Mouse (Mus musculus) cortical plate, adult 2 months (tissue): Measurements from ENCODE around the gene Ptprd. TPM values are rescaled to one million over a fixed set of nuclear protein-coding genes. Genes with fewer than 3 reads are reported as not detected.

Source experiments
- H3K27ac ChIP-seq: fragments of 200-500 bp; 2 replicates; pipeline ENCODE4 v1.5.1; 2012; ENCODE audit warnings: low read length, control low read depth, inconsistent platforms; ENCODE audit not compliant: insufficient read depth
- H3K4me1 ChIP-seq: fragments of 200-500 bp; 2 replicates; pipeline ENCODE4 v1.6.1; 2011; ENCODE audit warnings: low read length; ENCODE audit not compliant: control insufficient read depth, insufficient read depth
- H3K4me3 ChIP-seq: fragments of 200-500 bp; 2 replicates; pipeline ENCODE4 v1.5.1; 2011; ENCODE audit warnings: mild to moderate bottlenecking, low read length, control low read depth; ENCODE audit not compliant: insufficient read depth
- CTCF ChIP-seq: fragments of 200-500 bp; IDR thresholded peaks from 2 replicates; pipeline ENCODE4 v1.5.1; 2011; ENCODE audit warnings: mild to moderate bottlenecking, control low read depth, low read length; ENCODE audit not compliant: insufficient read depth; ENCODE audit errors: extremely low read depth
- POLR2A ChIP-seq: fragments of 200-500 bp; IDR thresholded peaks from 2 replicates; pipeline ENCODE4 v1.6.1; 2011; ENCODE audit warnings: mild to moderate bottlenecking, low read length, control low read depth; ENCODE audit not compliant: insufficient read depth; ENCODE audit errors: extremely low read depth
- polyA plus RNA-seq: library from polyadenylated mRNA; depleted of rRNA; stranded (reverse); fragments of >200 nt; gene quantifications from 2 replicates; pipeline ENCODE4 v1.2.3, GENCODE M21; 2012

The Ptprd gene
- polyA plus RNA-seq, 1 experiment = 152 TPM

- H3K4me1 ChIP-seq = no peaks in the 10 kb centered on the region
- no peak overlapping the region for H3K27ac ChIP-seq
- TF ChIP-seq CTCF = no peak
- TF ChIP-seq POLR2A = no peak
- no peak overlapping the region for H3K4me3 ChIP-seq
These were observed 697.7 kb downstream of the Ptprd start for GRCm38 (mm10) chr4:77513914-77514628.

DNA sequence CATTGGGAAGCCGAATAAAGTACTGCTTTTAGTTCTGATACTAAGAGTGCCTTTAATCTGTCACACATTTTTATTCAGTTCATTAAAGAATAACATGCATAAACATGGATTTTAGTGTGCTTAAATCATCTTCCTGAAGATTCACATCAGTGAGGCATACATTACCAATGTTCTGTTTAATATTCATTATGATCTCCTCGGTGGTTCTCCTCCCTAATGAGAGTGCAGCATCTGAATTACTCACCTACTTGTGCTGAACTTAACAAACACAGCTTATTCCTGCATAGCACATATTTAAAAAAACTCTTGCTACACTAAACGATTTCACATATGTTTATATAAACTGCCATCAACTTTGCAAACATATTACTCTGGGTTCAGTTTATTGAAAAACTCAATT is 698.7 kb downstream of the Ptprd start:
- TF ChIP-seq POLR2A = no peak
- TF ChIP-seq CTCF = no peak
- Histone ChIP-seq H3K4me3 (no peak overlapping the region), H3K27ac (no peak overlapping the region), H3K4me1 (no peaks in the 10 kb centered on the region)

DNA sequence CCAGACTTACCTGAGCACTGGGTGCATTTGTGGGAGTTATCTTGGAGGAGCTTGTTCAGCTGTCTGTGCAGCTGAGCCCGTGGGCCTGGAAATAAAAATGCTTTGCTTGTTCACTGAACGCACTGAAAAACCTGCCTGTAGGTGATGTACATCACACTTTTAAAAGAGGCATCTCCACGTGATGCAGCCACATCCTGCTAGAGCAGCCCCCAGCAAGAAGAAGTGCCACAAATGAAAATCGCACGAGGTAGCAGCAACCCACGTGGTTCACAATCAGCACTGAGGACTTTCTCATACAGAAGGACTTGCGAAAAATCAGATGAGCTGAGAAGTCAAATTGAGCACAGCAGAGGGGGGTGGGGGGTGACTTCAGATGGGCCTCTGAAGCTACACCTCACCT is 757.7 kb downstream of the Ptprd start:
- no peak overlapping the region for H3K27ac ChIP-seq
- TF ChIP-seq CTCF = no peak
- TF ChIP-seq POLR2A = no peak

DNA sequence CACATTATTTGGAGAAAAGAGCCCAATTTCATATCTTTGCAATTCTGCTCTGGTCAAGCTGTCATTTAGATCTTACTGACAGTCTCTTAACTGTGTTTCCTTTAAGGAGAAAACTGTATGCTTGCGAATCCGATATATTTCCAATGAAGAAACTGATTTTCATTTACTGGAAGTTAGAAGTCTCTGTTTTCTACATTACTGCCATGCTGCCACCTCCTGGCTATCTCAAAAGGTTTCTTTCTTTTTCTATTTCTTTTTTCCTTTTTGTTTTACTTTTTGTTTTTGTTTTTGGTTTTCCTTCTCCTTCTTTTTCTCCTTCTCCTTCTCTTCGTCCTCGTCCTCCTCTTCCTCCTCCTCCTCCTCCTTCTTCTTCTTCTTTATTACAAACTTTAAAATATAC is 812.6 kb downstream of the Ptprd start:
- TF ChIP-seq CTCF (no peak), POLR2A (no peak)
- H3K27ac ChIP-seq = no peak overlapping the region
- no peaks in the 10 kb centered on the region for H3K4me1 ChIP-seq
- H3K4me3 ChIP-seq = no peak overlapping the region

More for the DNA sequence above, 757.7 kb downstream of the Ptprd start:
- Histone ChIP-seq H3K4me1 (peaks cover 4% of the 10 kb centered on the region; the same call in 1 of the 2 replicates), H3K4me3 (no peak overlapping the region)

DNA sequence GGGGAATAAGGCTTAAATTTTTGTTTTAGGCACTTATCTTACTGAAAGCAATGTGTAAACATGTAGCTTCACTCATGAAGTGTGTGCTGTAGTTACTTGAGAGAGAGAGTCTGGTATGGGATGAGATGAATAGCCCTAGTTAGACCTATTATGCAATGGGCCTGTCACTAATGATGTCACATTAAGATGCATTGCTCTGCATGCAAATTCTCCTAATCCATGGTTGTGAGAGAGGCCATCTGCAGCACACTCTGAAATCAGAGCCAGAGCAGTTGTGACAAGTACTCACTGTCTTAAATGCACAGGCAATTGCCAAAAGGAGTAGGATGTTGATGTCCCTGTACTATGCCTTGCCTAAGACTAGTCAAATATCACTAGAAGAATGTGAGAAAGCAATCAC is 850.0 kb downstream of the Ptprd start:
- Histone ChIP-seq H3K27ac (no peak overlapping the region), H3K4me1 (no peaks in the 10 kb centered on the region), H3K4me3 (no peak overlapping the region)
- TF ChIP-seq POLR2A (no peak), CTCF (no peak)

- Histone ChIP-seq H3K4me3 (no peak overlapping the region), H3K27ac (no peak overlapping the region)
- TF ChIP-seq CTCF = no peak
- no peak for TF ChIP-seq POLR2A
These were observed 884.6 kb downstream of the Ptprd start for GRCm38 (mm10) chr4:77327198-77327597.

DNA sequence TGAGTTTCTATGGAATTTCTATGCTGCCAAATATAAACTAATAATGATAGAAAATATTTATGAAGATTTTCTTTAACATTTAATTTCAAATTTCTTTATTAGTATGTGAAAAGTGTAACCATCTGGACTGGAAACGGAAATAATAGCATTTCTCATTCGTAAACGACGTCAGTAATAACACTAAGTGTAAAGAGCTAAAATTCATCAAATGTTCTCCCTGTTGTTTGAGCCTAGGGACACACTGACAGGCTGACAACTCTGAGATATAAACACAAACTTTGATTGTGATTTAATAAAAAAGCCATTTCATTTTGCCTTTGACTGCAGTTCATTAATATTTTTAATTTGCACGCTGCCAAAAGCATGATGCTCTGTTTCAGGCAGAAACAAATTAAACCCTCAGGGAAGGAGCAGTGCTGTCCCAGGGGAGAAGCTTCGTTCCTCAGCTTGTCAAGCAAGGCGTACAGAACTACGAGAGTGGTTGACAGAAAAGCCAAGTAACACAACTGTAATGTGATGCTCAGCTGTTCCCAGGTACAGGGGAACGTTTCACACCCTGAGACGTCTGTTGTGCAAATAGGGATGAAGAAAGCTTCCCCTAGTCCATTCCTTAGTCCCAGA is 894.6 kb downstream of the Ptprd start:
- H3K4me1 ChIP-seq = no peaks in the 10 kb centered on the region
- no peak overlapping the region for H3K27ac ChIP-seq
- TF ChIP-seq POLR2A (no peak), CTCF (no peak)
- H3K4me3 ChIP-seq = no peak overlapping the region

More at GRCm38 (mm10) chr4:77327198-77327597, 884.6 kb downstream of the Ptprd start:
- H3K4me1 ChIP-seq = no peaks in the 10 kb centered on the region

GRCm38 (mm10) chr4:77316644-77317043 is 895.1 kb downstream of the Ptprd start:
- Histone ChIP-seq H3K27ac (no peak overlapping the region), H3K4me1 (no peaks in the 10 kb centered on the region), H3K4me3 (no peak overlapping the region)
- TF ChIP-seq POLR2A = no peak
- no peak for TF ChIP-seq CTCF

- Histone ChIP-seq H3K4me1 (no peaks in the 10 kb centered on the region), H3K4me3 (no peak overlapping the region), H3K27ac (no peak overlapping the region)
- TF ChIP-seq POLR2A (no peak), CTCF (no peak)
These were observed 901.5 kb downstream of the Ptprd start for GRCm38 (mm10) chr4:77310127-77310788.

GRCm38 (mm10) chr4:77283423-77283822 is 928.3 kb downstream of the Ptprd start:
- Histone ChIP-seq H3K4me3 (no peak overlapping the region), H3K27ac (no peak overlapping the region), H3K4me1 (no peaks in the 10 kb centered on the region; the same call in 1 of the 2 replicates)
- no peak for TF ChIP-seq POLR2A
- no peak for TF ChIP-seq CTCF
